ENCODE assay signal across 8 mouse cellular contexts in genomic region chr6:101482635-101483465, GRCm38 (mm10).
DNase-seq lines count a peak whose midpoint lies in the region; ATAC-seq and TF ChIP-seq lines count a peak whose summit lies in the region.

No protein-coding gene starts in this region.

- H3K4me1 ChIP-seq in lung, embryonic 14.5 days (ENCODE audit: insufficient read depth) = peaks cover 8% of the 10 kb centered on the region; the same call in 1 of the 2 replicates
- no peaks in the 10 kb centered on the region for H3K4me1 ChIP-seq in lung, adult 2 months (ENCODE audit: control insufficient read depth, insufficient read depth, low read length)
- 0 out of 2 replicates have a peak, but pooled peaks cover 4% of the 10 kb centered on the region for H3K4me1 ChIP-seq in intestine, embryonic 15.5 days (replicated peaks)
- H3K4me1 ChIP-seq in neural tube, embryonic 11.5 days (ENCODE audit: control insufficient read depth, insufficient read depth, low read length) = 0 out of 2 replicates have a peak, but pooled peaks cover 2% of the 10 kb centered on the region

- no peak overlapping the region for H3K4me2 ChIP-seq in lung, embryonic 14.5 days
- H3K4me2 ChIP-seq in intestine, embryonic 15.5 days (replicated peaks) = no peak overlapping the region
- H3K4me2 ChIP-seq in neural tube, embryonic 11.5 days (ENCODE audit: low read depth) = no peak overlapping the region

- DNase-seq in lung, embryonic 14.5 days = peak; percentile 67
- no peak for DNase-seq in lung, adult 2 months
- peak; percentile 3 for DNase-seq in cerebellum, adult 8-10 months
- peak; percentile 58 for DNase-seq in gastrocnemius, adult 2 months
- peak; percentile 18 for DNase-seq in neural tube, embryonic 11.5 days (ENCODE audit: low spot score)
- no peak for DNase-seq in urinary bladder, postnatal 10 days (ENCODE audit: low spot score)

- no peak overlapping the region for H3K9ac ChIP-seq in lung, embryonic 14.5 days
- H3K9ac ChIP-seq in intestine, embryonic 15.5 days = no peak overlapping the region
- no peak overlapping the region for H3K9ac ChIP-seq in neural tube, embryonic 11.5 days (ENCODE audit: low read length)

- H3K36me3 ChIP-seq in lung, embryonic 14.5 days (ENCODE audit: insufficient read depth) = no peaks in the 10 kb centered on the region
- no peaks in the 10 kb centered on the region for H3K36me3 ChIP-seq in intestine, embryonic 15.5 days
- H3K36me3 ChIP-seq in neural tube, embryonic 11.5 days (ENCODE audit: control insufficient read depth, insufficient read depth, low read length) = no peaks in the 10 kb centered on the region

- peak; percentile 45; the same call in 1 of the 2 replicates for ATAC-seq in lung, embryonic 14.5 days (ENCODE audit: insufficient read depth)
- no peak for ATAC-seq in intestine, embryonic 15.5 days
- no peak for ATAC-seq in neural tube, embryonic 11.5 days (ENCODE audit: insufficient read depth, low FRiP score, low TSS enrichment)
- no peak for ATAC-seq in monocyte, adult 5-6 weeks (replicated peaks; ENCODE audit: insufficient number of reproducible peaks, low FRiP score, low TSS enrichment, poor library complexity, severe bottlenecking)

- no peaks in the 10 kb centered on the region for H3K27me3 ChIP-seq in lung, embryonic 14.5 days (ENCODE audit: insufficient read depth, low read length)
- no peaks in the 10 kb centered on the region for H3K27me3 ChIP-seq in intestine, embryonic 15.5 days (replicated peaks)
- no peaks in the 10 kb centered on the region for H3K27me3 ChIP-seq in neural tube, embryonic 11.5 days (ENCODE audit: control insufficient read depth, insufficient read depth, low read length)

- no peak overlapping the region for H3K4me3 ChIP-seq in lung, embryonic 14.5 days (ENCODE audit: low read depth, low read length)
- H3K4me3 ChIP-seq in lung, adult 2 months (replicated peaks; ENCODE audit: extremely low read depth, low read depth, low read length) = no peak overlapping the region
- H3K4me3 ChIP-seq in gastrocnemius, adult 2 months = peak overlapping the region; percentile 9; the same call in 1 of the 2 replicates
- no peak overlapping the region for H3K4me3 ChIP-seq in intestine, embryonic 15.5 days (replicated peaks)
- H3K4me3 ChIP-seq in neural tube, embryonic 11.5 days (ENCODE audit: low read depth, low read length) = no peak overlapping the region

- 26% methylated on average over 9 of the region's 9 CpGs for WGBS in lung, embryonic 14.5 days
- WGBS in lung, adult 2 months = 42% methylated on average over 9 of the region's 9 CpGs
- 42% methylated on average over 9 of the region's 9 CpGs for WGBS in intestine, embryonic 15.5 days
- 60% methylated on average over 9 of the region's 9 CpGs for WGBS in neural tube, embryonic 11.5 days

- no peak for TF ChIP-seq POLR2A in lung, adult 2 months (IDR thresholded peaks at IDR 0.05; ENCODE audit: borderline replicate concordance, extremely low read depth, low read depth, low read length)

- TF ChIP-seq CTCF in lung, embryonic 14.5 days (IDR thresholded peaks at IDR 0.05; ENCODE audit: low read depth) = no peak
- no peak for TF ChIP-seq CTCF in lung, adult 2 months (IDR thresholded peaks at IDR 0.05; ENCODE audit: insufficient read depth, low read length)
- no peak for TF ChIP-seq CTCF in gastrocnemius, adult 2 months (IDR thresholded peaks at IDR 0.05)

- peak overlapping the region; percentile 49; the same call in 1 of the 2 replicates for H3K27ac ChIP-seq in lung, embryonic 14.5 days (ENCODE audit: low read depth)
- peak overlapping the region; percentile 56 for H3K27ac ChIP-seq in gastrocnemius, adult 2 months
- H3K27ac ChIP-seq in intestine, embryonic 15.5 days = peak overlapping the region; percentile 29; the same call in 1 of the 2 replicates
- H3K27ac ChIP-seq in neural tube, embryonic 11.5 days (ENCODE audit: low read depth, low read length) = no peak overlapping the region

- intact Hi-C loops in gastrocnemius, adult 2 months (cut with DNase I) = no loop called here

- H3K9me3 ChIP-seq in lung, embryonic 14.5 days (ENCODE audit: low read depth, low read length) = no peaks in the 10 kb centered on the region
- no peaks in the 10 kb centered on the region for H3K9me3 ChIP-seq in intestine, embryonic 15.5 days
- H3K9me3 ChIP-seq in neural tube, embryonic 11.5 days (ENCODE audit: control insufficient read depth, low read length) = no peaks in the 10 kb centered on the region

Comparison
In these comparisons a context has a peak if more than half of its experiments do, and no peak if none do; other contexts are left out.
1. DNase-seq: peak in lung, embryonic 14.5 days (single experiment), cerebellum, adult 8-10 months (single experiment), gastrocnemius, adult 2 months (single experiment) and neural tube, embryonic 11.5 days (single experiment); none in lung, adult 2 months (single experiment) and urinary bladder, postnatal 10 days (single experiment).